In genomic region chr2:158886571-158886970, GRCm38 (mm10) we compare ENCODE assay signal across 9 mouse cellular contexts.
A peak's percentile ranks its signal among the peaks of the same experiment; 100 is the strongest.
DNase-seq lines count a peak whose midpoint lies in the region; ATAC-seq and TF ChIP-seq lines count a peak whose summit lies in the region.
"Had no signal": no experiment of that assay in that cellular context is flagged by ENCODE, and none has a peak within 500 bp of the region (broad histone marks: within the 10 kb centered on the region; RNA-seq: fewer than 3 reads in every experiment).

No protein-coding gene starts in this region.

- ATAC-seq in forebrain, postnatal 0 days: no peak
- no peak for ATAC-seq in forebrain, embryonic 16.5 days
- ATAC-seq in lung, postnatal 0 days: no peak
- ATAC-seq in activated CD4-positive, CD25-positive, alpha-beta regulatory T cell, adult 4 months: no peak

- H3K27me3 ChIP-seq in forebrain, postnatal 0 days (ENCODE audit: insufficient read depth, low read length): no peaks in the 10 kb centered on the region
- no peaks in the 10 kb centered on the region for H3K27me3 ChIP-seq in forebrain, embryonic 16.5 days (replicated peaks; ENCODE audit: control insufficient read depth, insufficient read depth, low read length)
- no peaks in the 10 kb centered on the region for H3K27me3 ChIP-seq in spleen, adult 2 months (ENCODE audit: control insufficient read depth, insufficient read depth, low read length)
- H3K27me3 ChIP-seq in lung, postnatal 0 days (replicated peaks; ENCODE audit: insufficient read depth, low read length): no peaks in the 10 kb centered on the region
- H3K27me3 ChIP-seq: heart, embryonic 13.5 days had no signal

- TF ChIP-seq POLR2A in spleen, adult 2 months (IDR thresholded peaks at IDR 0.05; ENCODE audit: low read depth, low read length): no peak

- TF ChIP-seq CTCF in forebrain, postnatal 0 days (IDR thresholded peaks at IDR 0.05; ENCODE audit: low read depth): peak; percentile 52
- 0 out of 2 replicates have a peak, but pooled peaks have one; percentile 7 for TF ChIP-seq CTCF in spleen, adult 2 months (IDR thresholded peaks at IDR 0.05; ENCODE audit: extremely low read depth, insufficient read depth, insufficient read length, insufficient replicate concordance)
- peak; percentile 63 for TF ChIP-seq CTCF in lung, postnatal 0 days (IDR thresholded peaks at IDR 0.05)

- H3K4me2 ChIP-seq in forebrain, postnatal 0 days (ENCODE audit: low read depth): no peak overlapping the region
- no peak overlapping the region for H3K4me2 ChIP-seq in forebrain, embryonic 16.5 days (ENCODE audit: low read length)
- H3K4me2 ChIP-seq in lung, postnatal 0 days (replicated peaks; ENCODE audit: low read depth, low read length): no peak overlapping the region
- H3K4me2 ChIP-seq: heart, embryonic 13.5 days had no signal

- H3K4me3 ChIP-seq in forebrain, postnatal 0 days (ENCODE audit: low read depth, low read length): no peak overlapping the region
- no peak overlapping the region for H3K4me3 ChIP-seq in forebrain, embryonic 16.5 days (replicated peaks; ENCODE audit: low read length)
- H3K4me3 ChIP-seq in spleen, adult 2 months (ENCODE audit: extremely low read depth, insufficient read depth, insufficient read length): no peak overlapping the region
- H3K4me3 ChIP-seq in lung, postnatal 0 days (ENCODE audit: low read depth, low read length): no peak overlapping the region
- H3K4me3 ChIP-seq: heart, embryonic 13.5 days had no signal

- H3K9me3 ChIP-seq in forebrain, postnatal 0 days (ENCODE audit: low read length): no peaks in the 10 kb centered on the region
- no peaks in the 10 kb centered on the region for H3K9me3 ChIP-seq in forebrain, embryonic 16.5 days (ENCODE audit: control insufficient read depth, low read length)
- H3K9me3 ChIP-seq in lung, postnatal 0 days (ENCODE audit: low read length): no peaks in the 10 kb centered on the region
- H3K9me3 ChIP-seq: heart, embryonic 13.5 days had no signal

- no peak overlapping the region for H3K27ac ChIP-seq in forebrain, postnatal 0 days (ENCODE audit: low read depth, low read length)
- no peak overlapping the region for H3K27ac ChIP-seq in forebrain, embryonic 16.5 days (ENCODE audit: low read length)
- H3K27ac ChIP-seq in spleen, adult 2 months (ENCODE audit: insufficient read depth, low read length): no peak overlapping the region
- H3K27ac ChIP-seq in lung, postnatal 0 days (ENCODE audit: low read length): no peak overlapping the region
- H3K27ac ChIP-seq: heart, embryonic 13.5 days had no signal

- DNase-seq in forebrain, postnatal 0 days: no peak
- DNase-seq in spleen, adult 2 months (ENCODE audit: low read depth in 1 of 2, low spot score in 2 of 2): no peak
- DNase-seq in spleen, adult 12 weeks (ENCODE audit: low spot score): no peak
- no peak for DNase-seq in lung, postnatal 0 days (ENCODE audit: low spot score)
- no peak for DNase-seq in urinary bladder, adult 18-20 months (ENCODE audit: low spot score in 2 of 2)
- DNase-seq in layer of hippocampus, postnatal 36 days: no peak

- H3K36me3 ChIP-seq in forebrain, postnatal 0 days (ENCODE audit: insufficient read depth): no peaks in the 10 kb centered on the region
- H3K36me3 ChIP-seq in forebrain, embryonic 16.5 days (ENCODE audit: control insufficient read depth, insufficient read depth): no peaks in the 10 kb centered on the region
- no peaks in the 10 kb centered on the region for H3K36me3 ChIP-seq in spleen, adult 2 months (ENCODE audit: control insufficient read depth, insufficient read depth, low read length)
- H3K36me3 ChIP-seq in lung, postnatal 0 days (ENCODE audit: insufficient read depth, low read length): no peaks in the 10 kb centered on the region
- H3K36me3 ChIP-seq: heart, embryonic 13.5 days had no signal

- no peaks in the 10 kb centered on the region for H3K4me1 ChIP-seq in forebrain, postnatal 0 days (ENCODE audit: insufficient read depth)
- H3K4me1 ChIP-seq in forebrain, embryonic 16.5 days (replicated peaks; ENCODE audit: control insufficient read depth, insufficient read depth, low read length): no peaks in the 10 kb centered on the region
- no peaks in the 10 kb centered on the region for H3K4me1 ChIP-seq in spleen, adult 2 months (ENCODE audit: control insufficient read depth, insufficient read depth, insufficient read length)
- no peaks in the 10 kb centered on the region for H3K4me1 ChIP-seq in lung, postnatal 0 days (ENCODE audit: insufficient read depth, low read depth, low read length)

- no peak overlapping the region for H3K9ac ChIP-seq in forebrain, postnatal 0 days
- no peak overlapping the region for H3K9ac ChIP-seq in forebrain, embryonic 16.5 days (replicated peaks; ENCODE audit: low read depth, low read length)
- no peak overlapping the region for H3K9ac ChIP-seq in lung, postnatal 0 days (replicated peaks; ENCODE audit: low read depth)
- H3K9ac ChIP-seq: heart, embryonic 13.5 days had no signal

- 49% methylated on average over 6 of the region's 6 CpGs for WGBS in forebrain, postnatal 0 days
- 50% methylated on average over 6 of the region's 6 CpGs for WGBS in forebrain, embryonic 16.5 days
- WGBS in spleen, adult 2 months: 37% methylated on average over 6 of the region's 6 CpGs
- 56% methylated on average over 6 of the region's 6 CpGs for WGBS in lung, postnatal 0 days

- no peak for TF ChIP-seq EP300 in lung, postnatal 0 days (IDR thresholded peaks at IDR 0.05)

Comparison
In these comparisons a context has a peak if more than half of its experiments do, and no peak if none do; other contexts are left out.
1. CTCF ChIP-seq: peak in every context shown above with its lines; median percentile 63 in lung, postnatal 0 days; 52 in forebrain, postnatal 0 days; 7 in spleen, adult 2 months.